Mouse (Mus musculus) ES-Bruce4 (cell line): ENCODE measurements around the gene Cbfa2t3. TPM values are rescaled to one million over a fixed set of nuclear protein-coding genes. Genes with fewer than 3 reads are reported as not detected.

ENCODE experiments used
- H3K27ac ChIP-seq: 2 replicates; pipeline ENCODE4 v1.5.1; 2012; ENCODE audit warnings: low read length, inconsistent platforms; ENCODE audit not compliant: insufficient read depth
- H3K27me3 ChIP-seq: 2 replicates; pipeline ENCODE4 v1.6.1; 2012; ENCODE audit warnings: mild to moderate bottlenecking, low read length, inconsistent platforms; ENCODE audit not compliant: control insufficient read depth, poor library complexity, insufficient read depth, severe bottlenecking
- H3K36me3 ChIP-seq: 2 replicates; pipeline ENCODE4 v1.6.1; 2012; ENCODE audit warnings: inconsistent platforms, mild to moderate bottlenecking, low read length, moderate library complexity; ENCODE audit not compliant: control insufficient read depth, poor library complexity, insufficient read depth, severe bottlenecking
- H3K4me1 ChIP-seq: one replicate; pipeline ENCODE4 v1.8.1; 2011; ENCODE audit warnings: low read length; ENCODE audit not compliant: control insufficient read depth, insufficient read depth
- H3K4me3 ChIP-seq: 2 replicates; pipeline ENCODE4 v1.5.1; 2011; ENCODE audit warnings: low read depth, mild to moderate bottlenecking, low read length
- H3K9ac ChIP-seq: 2 replicates; pipeline ENCODE4 v1.6.1; 2012; ENCODE audit warnings: low read depth, mild to moderate bottlenecking, inconsistent platforms; ENCODE audit not compliant: poor library complexity, severe bottlenecking
- H3K9me3 ChIP-seq: replicated peaks from 2 replicates; pipeline ENCODE4 v1.6.1; 2012; ENCODE audit warnings: mild to moderate bottlenecking, low read length, inconsistent platforms; ENCODE audit not compliant: control insufficient read depth, poor library complexity, insufficient read depth, severe bottlenecking
- CTCF ChIP-seq: IDR thresholded peaks from one replicate; pipeline ENCODE4 v1.8.1; 2011; ENCODE audit warnings: low read depth, low read length
- EP300 ChIP-seq: IDR thresholded peaks from 2 replicates; pipeline ENCODE4 v1.6.1; 2011; ENCODE audit warnings: low read depth, low read length; ENCODE audit not compliant: insufficient read depth
- POLR2A ChIP-seq: IDR thresholded peaks from one replicate; pipeline ENCODE4 v1.8.1; 2011; ENCODE audit warnings: low read length; ENCODE audit not compliant: insufficient read depth
- polyA plus RNA-seq: library from polyadenylated mRNA; stranded (reverse); fragments of >200 nt; gene quantifications from 2 replicates; pipeline ENCODE4 v1.2.4, GENCODE M21; 2011; ENCODE audit warnings: low read depth; ENCODE audit not compliant: missing spikeins, insufficient read depth, insufficient read length

The Cbfa2t3 gene
- polyA plus RNA-seq, 1 experiment: 0.42 TPM

DNA sequence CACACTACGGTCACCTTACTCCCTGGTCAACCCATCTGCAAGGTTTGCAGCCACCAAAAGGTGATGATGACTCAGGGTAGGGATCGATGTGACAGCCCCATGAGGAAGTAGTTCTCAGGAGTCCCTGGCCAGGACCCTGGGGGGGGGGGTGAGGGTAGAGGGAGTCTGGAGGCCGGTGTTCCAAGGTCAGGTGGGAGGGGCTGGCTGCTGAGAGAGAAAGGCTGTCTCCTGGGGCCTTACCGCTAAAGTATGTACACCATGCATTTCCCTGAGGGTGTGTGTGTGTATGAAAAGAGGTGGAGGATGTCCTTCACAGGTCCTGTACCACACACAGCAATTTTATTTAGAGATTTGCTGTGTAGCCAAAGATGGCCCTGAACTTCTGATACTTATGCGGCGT, 46.3 kb downstream of the Cbfa2t3 start:
- H3K4me1 ChIP-seq: no peaks in the 10 kb centered on the region
- no peak for TF ChIP-seq CTCF
- TF ChIP-seq POLR2A: no peak
- TF ChIP-seq EP300: no peak

GRCm38 (mm10) chr8:122651326-122651921, 47.5 kb downstream of the Cbfa2t3 start:
- no peaks in the 10 kb centered on the region for H3K27me3 ChIP-seq

More for the DNA sequence above, 46.3 kb downstream of the Cbfa2t3 start:
- Histone ChIP-seq H3K36me3 (no peaks in the 10 kb centered on the region), H3K4me3 (no peak overlapping the region), H3K9me3 (no peaks in the 10 kb centered on the region), H3K27me3 (no peaks in the 10 kb centered on the region), H3K27ac (no peak overlapping the region), H3K9ac (no peak overlapping the region)

DNA sequence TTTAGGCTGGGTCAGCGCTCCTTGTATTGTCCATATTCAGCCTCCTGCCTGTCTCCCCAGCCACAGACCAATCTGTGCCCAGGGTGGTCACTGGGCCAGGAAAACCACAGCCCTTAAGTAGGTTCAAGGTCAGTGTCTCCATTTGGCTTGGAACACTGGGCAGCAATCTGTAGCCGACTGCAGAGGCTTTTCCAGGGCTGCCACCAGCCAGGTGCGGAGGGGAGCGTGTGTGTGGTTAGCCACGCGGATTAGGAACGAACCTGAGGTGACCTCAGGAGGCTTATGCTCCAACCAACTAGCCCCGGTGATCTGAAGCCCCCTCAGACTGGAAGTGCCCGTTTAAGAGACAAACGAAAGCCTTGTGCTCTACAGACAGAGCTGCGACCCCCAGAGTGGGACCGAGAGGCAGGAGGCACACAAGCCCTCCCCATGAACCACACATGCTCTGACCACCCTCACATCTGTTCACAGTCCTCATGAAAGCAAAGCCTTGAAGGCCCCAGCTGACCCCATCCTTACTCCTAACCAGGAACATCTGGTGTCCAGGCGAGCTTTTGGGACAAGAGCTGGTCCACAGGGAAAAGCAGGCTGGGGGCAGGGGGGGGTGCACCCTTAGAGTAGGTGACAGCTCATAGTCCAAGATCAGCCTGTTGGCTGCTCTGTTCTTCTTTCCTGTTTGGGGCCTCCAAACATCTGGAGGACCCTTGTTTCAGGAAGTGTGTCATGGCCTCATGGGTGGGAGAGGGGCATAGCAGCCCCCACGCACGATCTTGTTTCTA, 50.5 kb downstream of the Cbfa2t3 start:
- no peaks in the 10 kb centered on the region for H3K9me3 ChIP-seq
- no peaks in the 10 kb centered on the region for H3K27me3 ChIP-seq
- H3K4me1 ChIP-seq: no peaks in the 10 kb centered on the region
- no peak overlapping the region for H3K4me3 ChIP-seq
- TF ChIP-seq CTCF (no peak), EP300 (no peak), POLR2A (no peak)
- H3K27ac ChIP-seq: no peak overlapping the region
- no peaks in the 10 kb centered on the region for H3K36me3 ChIP-seq
- H3K9ac ChIP-seq: no peak overlapping the region

More at GRCm38 (mm10) chr8:122651326-122651921, 47.5 kb downstream of the Cbfa2t3 start:
- no peak for TF ChIP-seq CTCF
- TF ChIP-seq EP300: no peak
- TF ChIP-seq POLR2A: no peak
- H3K9ac ChIP-seq: no peak overlapping the region
- no peak overlapping the region for H3K27ac ChIP-seq
- H3K4me1 ChIP-seq: no peaks in the 10 kb centered on the region
- no peak overlapping the region for H3K4me3 ChIP-seq
- H3K9me3 ChIP-seq: no peaks in the 10 kb centered on the region
- H3K36me3 ChIP-seq: no peaks in the 10 kb centered on the region

DNA sequence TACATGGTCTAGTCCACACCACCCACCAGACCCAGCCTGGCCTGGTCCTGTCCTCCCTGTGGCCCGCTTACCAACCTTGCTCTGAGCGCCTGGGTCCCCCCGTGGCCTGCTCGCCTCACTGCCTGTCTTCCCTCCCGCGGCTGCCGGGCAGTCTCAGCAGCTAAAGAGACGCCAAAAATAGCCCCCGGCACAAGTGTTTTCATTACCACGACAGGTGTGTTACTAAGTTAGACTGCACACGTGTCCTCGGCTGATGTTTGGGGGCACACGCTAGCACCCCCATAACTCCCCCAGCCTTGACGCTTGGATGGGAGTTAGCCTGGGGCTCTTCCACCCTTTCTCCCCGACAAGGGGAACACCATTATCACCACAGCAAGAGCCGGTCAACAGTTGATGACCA, 52.6 kb downstream of the Cbfa2t3 start:
- Histone ChIP-seq H3K9ac (no peak overlapping the region), H3K4me3 (no peak overlapping the region), H3K4me1 (no peaks in the 10 kb centered on the region), H3K9me3 (no peaks in the 10 kb centered on the region), H3K27ac (no peak overlapping the region), H3K27me3 (no peaks in the 10 kb centered on the region), H3K36me3 (no peaks in the 10 kb centered on the region)
- TF ChIP-seq EP300 (no peak), POLR2A (no peak), CTCF (no peak)

DNA sequence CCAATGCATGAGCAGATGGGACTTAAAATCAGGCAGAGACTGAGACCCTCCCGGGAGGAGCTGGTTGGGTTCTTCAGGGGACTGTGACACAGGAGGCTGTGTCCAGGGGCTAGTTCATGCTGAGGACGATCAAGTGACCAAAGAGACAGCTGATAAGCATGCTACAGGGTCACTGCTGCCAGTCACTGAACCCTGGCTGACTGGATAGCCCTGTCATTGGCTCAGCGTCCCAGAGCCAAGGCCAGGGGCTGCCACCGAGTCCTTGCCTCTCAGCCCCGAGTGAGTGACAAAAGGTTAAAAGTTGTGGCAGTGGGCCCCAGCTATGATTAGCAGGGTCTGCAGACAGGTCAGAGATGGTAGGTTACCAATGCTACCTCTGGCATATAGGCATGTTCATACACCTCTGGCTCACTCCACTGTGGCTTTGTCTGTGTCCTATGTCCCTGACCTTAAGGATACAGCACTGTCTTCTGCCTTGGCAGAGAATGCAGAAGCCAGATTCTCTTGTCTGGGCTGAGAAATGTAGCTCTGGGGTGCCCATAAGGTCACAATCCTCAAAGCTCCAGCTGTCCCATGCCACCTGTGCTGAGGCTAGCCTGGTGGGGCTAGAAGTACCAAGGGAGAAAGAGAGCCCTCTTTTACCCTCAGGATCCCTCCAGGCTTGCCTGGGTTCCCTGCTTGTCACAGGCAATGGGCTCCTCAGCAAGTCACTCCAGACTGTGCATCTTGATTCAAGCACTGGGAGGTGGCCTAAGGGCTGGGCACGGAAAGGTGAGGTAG, 54.5 kb downstream of the Cbfa2t3 start:
- Histone ChIP-seq H3K27ac (no peak overlapping the region), H3K4me3 (no peak overlapping the region), H3K36me3 (no peaks in the 10 kb centered on the region), H3K4me1 (no peaks in the 10 kb centered on the region), H3K9ac (no peak overlapping the region), H3K9me3 (no peaks in the 10 kb centered on the region), H3K27me3 (no peaks in the 10 kb centered on the region)
- TF ChIP-seq EP300: no peak
- no peak for TF ChIP-seq CTCF
- TF ChIP-seq POLR2A: no peak

GRCm38 (mm10) chr8:122642071-122642470, 56.8 kb downstream of the Cbfa2t3 start:
- Histone ChIP-seq H3K4me1 (no peaks in the 10 kb centered on the region), H3K9me3 (no peaks in the 10 kb centered on the region), H3K9ac (no peak overlapping the region), H3K4me3 (no peak overlapping the region), H3K36me3 (no peaks in the 10 kb centered on the region), H3K27ac (no peak overlapping the region), H3K27me3 (no peaks in the 10 kb centered on the region)
- TF ChIP-seq EP300 (no peak), CTCF (no peak), POLR2A (no peak)
